In the genomic region with DNA sequence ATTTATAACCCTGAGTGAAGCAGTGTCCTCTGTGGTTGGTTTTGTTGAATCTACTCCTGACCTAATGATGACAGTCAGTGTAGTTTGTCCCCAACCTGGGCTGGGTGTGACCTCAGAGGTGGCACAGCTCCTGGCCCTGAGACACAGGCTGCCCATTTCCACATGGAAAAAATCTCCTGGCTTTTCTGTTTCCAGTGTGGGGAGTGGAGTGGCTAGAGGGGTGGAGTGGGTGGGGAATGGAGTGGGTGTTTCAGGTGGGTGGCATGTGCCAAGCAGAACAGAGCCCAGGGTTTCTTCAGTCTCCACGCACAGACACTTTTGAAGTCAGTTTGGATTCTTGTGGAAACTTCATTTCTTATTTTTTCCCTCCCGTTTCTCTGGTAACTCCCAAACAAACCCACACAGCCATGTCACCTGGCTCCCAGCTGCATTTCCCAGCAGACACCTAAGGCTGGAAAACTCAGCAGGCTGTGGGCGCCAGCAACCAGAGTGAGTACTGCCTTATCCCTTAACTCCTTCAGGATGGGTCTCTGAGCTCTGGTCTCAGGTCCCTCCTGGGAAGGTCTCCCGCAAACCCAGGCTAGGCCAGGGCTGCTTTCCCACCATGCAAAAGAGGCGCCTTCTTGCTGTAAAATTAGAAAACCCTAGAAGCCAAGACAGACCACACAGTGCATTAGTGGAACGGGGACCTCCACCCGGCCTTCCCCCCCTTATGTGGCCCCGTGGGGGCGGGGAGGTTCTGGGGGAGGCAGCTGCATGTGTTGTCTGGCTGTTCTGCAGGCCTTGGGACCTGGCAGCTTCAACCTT, we compare ENCODE assay signal across 8 mouse cellular contexts. TPM values are rescaled to one million over a fixed set of nuclear protein-coding genes. Genes with fewer than 3 reads are reported as not detected.
A peak's percentile ranks its signal among the peaks of the same experiment; 100 is the strongest.
DNase-seq lines count a peak whose midpoint lies in the region; ATAC-seq and TF ChIP-seq lines count a peak whose summit lies in the region.

No protein-coding gene starts in this region.

- H3K27ac ChIP-seq in liver, postnatal 0 days (ENCODE audit: low read depth) = no peak overlapping the region
- peak overlapping the region; percentile 91 for H3K27ac ChIP-seq in intestine, embryonic 16.5 days (ENCODE audit: low read length)
- peak overlapping the region; percentile 40 for H3K27ac ChIP-seq in small intestine, adult 2 months (ENCODE audit: insufficient read depth, low read depth, low read length)
- no peak overlapping the region for H3K27ac ChIP-seq in forebrain, embryonic 15.5 days (replicated peaks)
- H3K27ac ChIP-seq in liver, embryonic 12.5 days = no peak overlapping the region

- no peak for TF ChIP-seq POLR2A in small intestine, adult 2 months (IDR thresholded peaks at IDR 0.05; ENCODE audit: low read depth, low read length)

- no peak for ATAC-seq in liver, postnatal 0 days
- ATAC-seq in intestine, embryonic 16.5 days = peak; percentile 88
- ATAC-seq in forebrain, embryonic 15.5 days (replicated peaks) = no peak
- ATAC-seq in liver, embryonic 12.5 days = no peak

- no peaks in the 10 kb centered on the region for H3K36me3 ChIP-seq in liver, postnatal 0 days (replicated peaks; ENCODE audit: insufficient read depth, low read length)
- H3K36me3 ChIP-seq in intestine, embryonic 16.5 days (ENCODE audit: control insufficient read depth, insufficient read depth, low read length) = no peaks in the 10 kb centered on the region
- H3K36me3 ChIP-seq in small intestine, adult 2 months (ENCODE audit: control insufficient read depth, insufficient read depth, low read length) = no peaks in the 10 kb centered on the region
- no peaks in the 10 kb centered on the region for H3K36me3 ChIP-seq in forebrain, embryonic 15.5 days
- H3K36me3 ChIP-seq in liver, embryonic 12.5 days = no peaks in the 10 kb centered on the region

- no peak for TF ChIP-seq EP300 in liver, postnatal 0 days (IDR thresholded peaks at IDR 0.05; ENCODE audit: low read depth)

- H3K9ac ChIP-seq in liver, postnatal 0 days (replicated peaks) = no peak overlapping the region
- peak overlapping the region; percentile 28; the same call in 1 of the 2 replicates for H3K9ac ChIP-seq in intestine, embryonic 16.5 days (ENCODE audit: low read depth, low read length)
- H3K9ac ChIP-seq in forebrain, embryonic 15.5 days (replicated peaks) = no peak overlapping the region
- H3K9ac ChIP-seq in liver, embryonic 12.5 days = no peak overlapping the region

- H3K27me3 ChIP-seq in liver, postnatal 0 days (ENCODE audit: insufficient read depth, low read length) = no peaks in the 10 kb centered on the region
- no peaks in the 10 kb centered on the region for H3K27me3 ChIP-seq in intestine, embryonic 16.5 days (replicated peaks; ENCODE audit: control insufficient read depth, insufficient read depth, low read length)
- H3K27me3 ChIP-seq in small intestine, adult 2 months (ENCODE audit: control insufficient read depth, insufficient read depth, low read length) = no peaks in the 10 kb centered on the region
- no peaks in the 10 kb centered on the region for H3K27me3 ChIP-seq in forebrain, embryonic 15.5 days
- no peaks in the 10 kb centered on the region for H3K27me3 ChIP-seq in liver, embryonic 12.5 days (replicated peaks)

- H3K4me3 ChIP-seq in liver, postnatal 0 days (ENCODE audit: low read depth, low read length) = no peak overlapping the region
- no peak overlapping the region for H3K4me3 ChIP-seq in intestine, embryonic 16.5 days (ENCODE audit: low read length)
- H3K4me3 ChIP-seq in small intestine, adult 2 months (ENCODE audit: low read depth, low read length) = no peak overlapping the region
- no peak overlapping the region for H3K4me3 ChIP-seq in forebrain, embryonic 15.5 days
- H3K4me3 ChIP-seq in liver, embryonic 12.5 days = no peak overlapping the region

- H3K9me3 ChIP-seq in liver, postnatal 0 days (ENCODE audit: low read length) = no peaks in the 10 kb centered on the region
- no peaks in the 10 kb centered on the region for H3K9me3 ChIP-seq in intestine, embryonic 16.5 days (ENCODE audit: control insufficient read depth, low read length)
- H3K9me3 ChIP-seq in forebrain, embryonic 15.5 days = no peaks in the 10 kb centered on the region
- H3K9me3 ChIP-seq in liver, embryonic 12.5 days (replicated peaks) = no peaks in the 10 kb centered on the region

- no peak overlapping the region for H3K4me2 ChIP-seq in liver, postnatal 0 days (ENCODE audit: low read depth, low read length)
- H3K4me2 ChIP-seq in intestine, embryonic 16.5 days (ENCODE audit: low read depth, low read length) = no peak overlapping the region
- no peak overlapping the region for H3K4me2 ChIP-seq in forebrain, embryonic 15.5 days (replicated peaks)
- H3K4me2 ChIP-seq in liver, embryonic 12.5 days = no peak overlapping the region

- no peak for TF ChIP-seq CTCF in liver, postnatal 0 days (IDR thresholded peaks at IDR 0.05; ENCODE audit: low read depth)
- no peak for TF ChIP-seq CTCF in small intestine, adult 2 months (IDR thresholded peaks at IDR 0.05; ENCODE audit: extremely low read depth, insufficient read length, insufficient replicate concordance, low read depth, low read length)

- H3K4me1 ChIP-seq in liver, postnatal 0 days (ENCODE audit: insufficient read depth) = no peaks in the 10 kb centered on the region
- peaks cover 3% of the 10 kb centered on the region; the same call in 1 of the 2 replicates for H3K4me1 ChIP-seq in intestine, embryonic 16.5 days (ENCODE audit: control insufficient read depth, insufficient read depth, low read length)
- H3K4me1 ChIP-seq in small intestine, adult 2 months (ENCODE audit: control insufficient read depth, insufficient read depth, insufficient read length, low read length) = 0 out of 2 replicates have a peak, but pooled peaks cover 2% of the 10 kb centered on the region
- H3K4me1 ChIP-seq in forebrain, embryonic 15.5 days = no peaks in the 10 kb centered on the region
- no peaks in the 10 kb centered on the region for H3K4me1 ChIP-seq in liver, embryonic 12.5 days

- WGBS in liver, postnatal 0 days (ENCODE audit: insufficient replicate concordance) = 72% methylated on average over 9 of the region's 9 CpGs
- WGBS in intestine, embryonic 16.5 days = 50% methylated on average over 9 of the region's 9 CpGs
- 65% methylated on average over 9 of the region's 9 CpGs for WGBS in small intestine, adult 2 months
- WGBS in forebrain, embryonic 15.5 days = 81% methylated on average over 9 of the region's 9 CpGs
- WGBS in liver, embryonic 12.5 days (ENCODE audit: insufficient replicate concordance) = 64% methylated on average over 9 of the region's 9 CpGs

- peak; percentile 35 for DNase-seq in liver
- DNase-seq in liver, postnatal 0 days = no peak
- peak; percentile 66 for DNase-seq in gastrocnemius, adult 18-20 months (ENCODE audit: low spot score)
- no peak for DNase-seq in natural killer cell, adult 2 months (ENCODE audit: low spot score in 2 of 2)

RNA-seq across cellular contexts. Expression of a gene that starts 19.4 kb away (rescaled TPM):
- polyA plus RNA-seq in liver, postnatal 0 days (2015; fragmentation: Nextera tagmentation; extraction: Ambion mirVana) = 5.9 and 6.2 TPM in 2 replicates
- 10 to 100 TPM; 32.0 to 33.3 TPM for total RNA-seq in gastrocnemius, adult 18-20 months (2021)
- polyA plus RNA-seq in intestine, embryonic 16.5 days (2015; fragmentation: Nextera tagmentation; extraction: Ambion mirVana) = 230 and 262 TPM in 2 replicates
- 59.3 and 120 TPM in 2 replicates for polyA plus RNA-seq in small intestine, adult 2 months (2012; rRNA removed)
- 7.4 and 7.9 TPM in 2 replicates for polyA plus RNA-seq in forebrain, embryonic 15.5 days (2015; fragmentation: Nextera tagmentation; extraction: Ambion mirVana)
- polyA plus RNA-seq in liver, embryonic 12.5 days (2016; fragmentation: Nextera tagmentation; extraction: Ambion mirVana) = 14.4 and 16.6 TPM in 2 replicates

Comparison
In these comparisons a context has a peak if more than half of its experiments do, and no peak if none do; other contexts are left out.
1. DNase-seq: peak in liver (single experiment) and gastrocnemius, adult 18-20 months (single experiment); none in liver, postnatal 0 days (single experiment) and natural killer cell, adult 2 months (0 of 2).
2. H3K27ac ChIP-seq: peak in intestine, embryonic 16.5 days (single experiment) and small intestine, adult 2 months (single experiment); none in liver, postnatal 0 days (single experiment), forebrain, embryonic 15.5 days (single experiment) and liver, embryonic 12.5 days (single experiment).